Mouse (Mus musculus): Measurements from ENCODE around the gene Scyl2.

DNA sequence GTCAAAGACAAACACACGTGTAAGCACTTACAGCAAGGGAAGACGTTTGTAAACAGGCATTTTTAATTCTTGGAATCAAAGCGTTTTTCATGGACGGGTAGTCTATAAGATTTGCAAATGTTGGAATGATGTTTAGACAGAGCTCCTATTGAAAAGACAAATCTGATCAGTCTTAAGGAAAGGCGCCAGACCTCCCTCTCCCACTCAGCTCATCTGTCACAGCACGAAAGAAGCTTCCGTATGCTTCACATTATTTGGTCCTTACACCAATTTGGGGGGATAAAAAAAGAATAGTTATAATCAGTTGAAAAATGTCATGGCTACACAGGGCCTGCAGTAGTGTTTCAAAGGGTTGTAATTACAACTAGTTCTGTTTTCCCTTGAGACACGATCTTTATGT lies 33.2 kb downstream of the Scyl2 start:
- no peak for TF ChIP-seq CTCF (conservative IDR thresholded peaks at IDR 0.05 in 1 of 2, IDR thresholded peaks at IDR 0.05 in 1 of 2; ENCODE audit: low read depth in 2 of 2, low read length in 2 of 2)
- no peak for TF ChIP-seq EP300 (IDR thresholded peaks at IDR 0.05; ENCODE audit: low read length)
